Mouse (Mus musculus) ovary, adult 10 weeks (tissue): ENCODE results near the gene Sh3bp5. TPM values are rescaled to one million over a fixed set of nuclear protein-coding genes. Genes with fewer than 3 reads are reported as not detected.

Experiments used
- polyA plus RNA-seq: library from polyadenylated mRNA; stranded (reverse); fragments of 350-450 nt; fragmentation: Illumina TruSeq; extraction: RNeasy Lipid Tissue Mini Kit (QIAGEN cat#74804); gene quantifications from one replicate; pipeline ENCODE4 v1.2.3, GENCODE M21; 2014

Sh3bp5 gene
- 73.6 TPM for polyA plus RNA-seq

DNA sequence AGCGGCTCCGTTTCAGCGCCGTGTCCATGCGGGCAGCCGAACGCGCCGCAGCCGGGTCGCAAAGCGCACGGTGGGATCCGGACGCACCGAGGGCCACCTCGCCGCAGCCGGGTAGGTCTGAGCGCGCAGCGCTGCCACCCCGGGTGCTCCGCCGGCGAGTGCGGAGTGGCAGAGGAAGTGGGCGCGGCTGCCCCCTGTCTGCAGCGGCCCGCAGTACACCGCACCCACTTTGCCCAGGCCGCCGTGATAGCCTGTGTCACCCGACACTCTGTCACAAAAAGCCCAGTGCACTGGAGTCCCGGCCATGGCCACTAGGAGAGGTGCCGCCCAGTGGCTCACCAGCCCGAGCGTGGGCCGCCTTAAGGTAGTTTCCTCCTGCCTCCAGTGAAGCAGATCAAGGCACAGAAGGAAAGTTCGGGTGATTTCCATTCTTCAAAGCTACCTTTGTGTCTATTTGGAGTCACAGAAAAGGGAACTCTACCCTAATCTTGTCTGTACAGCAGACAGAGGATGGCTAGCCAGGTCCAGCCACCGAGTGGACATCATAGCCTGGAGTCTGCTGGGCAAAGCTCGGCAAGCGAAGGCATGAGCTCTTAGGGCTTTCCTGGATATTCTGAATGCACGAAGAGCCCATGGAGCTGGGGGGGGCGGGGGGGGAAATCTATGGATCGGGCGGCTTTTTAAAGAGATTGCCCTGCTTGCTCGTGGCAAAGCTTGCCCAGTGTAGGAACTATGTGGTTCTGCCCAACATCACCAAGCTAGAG, at the start of gene Sh3bp5:
Gene Sh3bp5, minus strand, starts transcription at position 149 of the 764 bp plus-strand sequence.

DNA sequence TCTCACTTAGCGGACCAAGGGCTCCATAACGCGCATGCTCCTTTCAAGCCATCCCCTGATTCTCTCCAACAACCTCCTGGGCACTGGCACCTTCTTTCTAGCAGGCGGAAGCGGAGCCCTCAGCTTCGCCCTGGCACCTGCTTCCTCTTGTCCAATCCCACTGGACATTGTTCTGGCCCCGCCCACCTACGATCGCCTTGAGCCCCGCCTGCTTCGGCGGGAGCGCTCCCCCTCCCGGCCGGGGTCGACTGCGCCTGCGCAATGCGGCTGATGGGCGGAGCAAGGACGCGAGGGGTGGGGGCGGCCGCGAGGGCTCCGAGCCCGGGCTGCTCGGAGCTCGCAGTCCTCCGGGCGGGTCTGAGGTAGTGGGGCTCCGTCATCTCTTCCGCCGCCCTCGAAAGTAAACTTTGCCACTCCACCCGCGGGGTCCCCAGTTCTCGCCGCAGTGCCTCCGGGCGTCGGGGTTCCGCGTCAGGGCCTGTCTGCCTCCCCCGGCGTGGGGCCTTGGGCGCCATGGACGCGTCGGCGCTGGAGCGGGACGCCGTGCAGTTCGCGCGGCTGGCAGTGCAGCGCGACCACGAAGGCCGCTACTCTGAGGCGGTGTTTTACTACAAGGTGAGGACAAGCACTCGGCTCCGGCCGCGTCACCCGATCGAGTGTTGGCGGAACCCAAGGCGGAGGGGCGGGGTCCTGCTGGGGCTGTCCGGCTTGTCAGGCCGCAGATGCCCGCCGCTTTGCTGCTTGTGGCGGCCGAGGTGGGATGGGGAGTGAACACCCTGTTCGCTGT, 99.3 kb downstream of the Sh3bp5 start, which contains the start of gene Capn7:
Gene Capn7, plus strand, starts transcription at position 270 of the 787 bp plus-strand sequence.

DNA sequence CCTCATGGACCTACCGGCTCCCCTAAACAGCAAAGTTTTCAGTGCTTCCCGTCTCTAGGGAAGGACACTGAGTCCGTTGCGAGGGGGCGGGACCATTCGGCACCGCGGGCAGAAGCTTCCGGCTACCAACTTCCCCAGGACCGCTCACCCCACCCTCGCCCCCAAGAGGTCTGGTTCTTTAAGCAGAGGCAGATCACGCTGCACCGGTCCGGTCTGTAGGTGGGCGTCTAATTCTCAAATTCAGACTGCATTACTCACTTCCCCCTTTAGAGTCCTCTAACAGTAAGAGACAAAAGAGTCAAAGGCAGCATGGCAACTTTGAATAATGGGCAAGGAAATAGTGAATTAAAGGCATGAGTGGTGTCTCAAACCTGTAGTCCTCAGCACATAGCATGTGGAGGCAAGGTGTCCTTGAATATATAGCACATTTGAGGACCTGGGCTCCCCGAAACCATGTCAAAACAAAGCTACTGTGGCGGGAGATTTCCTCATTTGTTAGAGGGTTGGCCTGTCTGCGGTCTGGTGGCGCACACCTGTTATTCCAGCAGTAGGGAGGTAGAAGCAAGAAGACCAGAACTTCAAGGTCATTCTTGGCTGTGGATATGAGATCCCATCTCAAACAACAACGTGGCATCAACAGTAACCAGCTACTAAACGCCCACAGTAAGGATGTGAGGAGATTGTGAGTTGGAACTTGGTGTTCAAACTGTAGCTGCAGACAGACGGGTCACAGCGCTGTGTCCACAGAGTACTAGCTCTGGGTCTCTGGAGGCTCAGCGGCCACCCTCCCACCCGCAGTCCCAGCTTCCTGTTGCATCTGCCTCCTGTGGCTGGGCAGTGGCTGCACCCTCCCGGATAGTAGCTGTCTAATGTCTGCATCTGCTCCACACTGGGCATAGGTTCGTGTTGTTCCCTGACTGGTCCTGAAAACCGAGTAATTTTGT, 111.8 kb downstream of the Sh3bp5 start, which contains the start of gene Dnah1:
Gene Dnah1, minus strand, starts transcription at position 48 of the 944 bp plus-strand sequence.

Other genes with a start within 250 kb of the Sh3bp5 start
- not detected for gene Tnnc1, start 227.8 kb downstream of the Sh3bp5 start, polyA plus RNA-seq
- 84.3 TPM for gene Nisch, start 219.1 kb downstream of the Sh3bp5 start, polyA plus RNA-seq
- gene Sema3g, start 218.2 kb downstream of the Sh3bp5 start, polyA plus RNA-seq: 8.8 TPM
- gene Phf7, start 184.8 kb downstream of the Sh3bp5 start, polyA plus RNA-seq: 9.7 TPM
- 6.2 TPM for gene Bap1, start 184.6 kb downstream of the Sh3bp5 start, polyA plus RNA-seq
- gene Dnah1, start 112.2 kb downstream of the Sh3bp5 start, polyA plus RNA-seq: 0.29 TPM
- gene Capn7, start 99.4 kb downstream of the Sh3bp5 start, polyA plus RNA-seq: 142 TPM
- 44.0 TPM for gene Eaf1, start 58.3 kb upstream of the Sh3bp5 start, polyA plus RNA-seq
- 90.1 TPM for gene Mettl6, start 59.0 kb upstream of the Sh3bp5 start, polyA plus RNA-seq
- gene Colq, start 155.3 kb upstream of the Sh3bp5 start, polyA plus RNA-seq: not detected
- gene Gm49387, start 204.8 kb upstream of the Sh3bp5 start, polyA plus RNA-seq: not detected
- 5.4 TPM for gene Btd, start 204.9 kb upstream of the Sh3bp5 start, polyA plus RNA-seq
- gene Hacl1, start 205.2 kb upstream of the Sh3bp5 start, polyA plus RNA-seq: 11.9 TPM